Mouse (Mus musculus): Measurements from ENCODE around the gene Pole2.

DNA sequence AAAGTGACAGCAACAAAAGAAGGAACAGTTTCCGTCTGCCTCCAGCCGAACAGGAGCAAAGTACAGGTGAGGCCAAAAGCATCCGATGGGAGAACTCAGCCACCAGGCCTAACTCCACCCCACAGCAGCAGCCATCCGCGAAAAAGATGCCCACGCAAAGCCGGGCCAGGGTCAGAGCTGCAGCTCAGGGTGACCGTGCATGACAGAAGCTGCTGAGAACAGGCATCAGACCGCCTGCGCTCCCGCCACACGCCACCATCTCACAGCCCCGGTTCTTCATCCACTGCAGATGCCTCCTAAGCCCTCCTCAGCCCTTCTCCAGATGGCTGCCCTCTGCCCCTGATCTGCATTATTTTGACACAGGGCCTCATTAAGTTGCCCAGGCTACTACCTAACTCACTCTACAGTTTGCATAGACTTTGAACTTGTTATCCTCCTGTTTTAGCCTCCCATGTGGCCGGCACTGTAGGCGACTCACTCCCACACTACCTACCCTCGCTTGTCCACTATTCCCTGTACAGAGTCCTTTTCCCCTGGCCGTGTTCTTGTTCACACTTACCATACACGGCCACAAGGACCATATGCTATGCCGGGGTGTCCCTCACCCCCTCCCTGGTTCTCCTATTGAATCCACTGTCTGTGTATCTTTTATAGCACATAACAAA lies 7.2 kb downstream of the Pole2 start:
- TF ChIP-seq CTCF (IDR thresholded peaks at IDR 0.05; ENCODE audit: insufficient read depth, low read depth, low read length) (no peak), POLR2A (IDR thresholded peaks at IDR 0.05; ENCODE audit: insufficient read depth, low read depth, low read length) (no peak)

Measured in olfactory bulb, adult 2 months (tissue).